Mouse (Mus musculus) liver, embryonic 16.5 days (tissue): ENCODE data around the gene Nr1h3. TPM values are rescaled to one million over a fixed set of nuclear protein-coding genes. Genes with fewer than 3 reads are reported as not detected.

Source experiments
- ATAC-seq: fragments of 200-750 bp; cut with Nextera tagmentation; 2 replicates; pipeline ENCODE4 v1.8.0; 2017; ENCODE audit warnings: low read depth, mild to moderate bottlenecking, moderate number of reproducible peaks, moderate library complexity
- H3K27ac ChIP-seq: fragments of 300-500 bp; sonication (generic); 2 replicates; pipeline ENCODE4 v1.5.1; 2014; ENCODE audit warnings: mild to moderate bottlenecking, low read length
- H3K27me3 ChIP-seq: fragments of 300-500 bp; sonication (generic); 2 replicates; pipeline ENCODE4 v1.6.1; 2014; ENCODE audit warnings: low read depth, low read length, mixed read lengths; ENCODE audit not compliant: control insufficient read depth, insufficient read depth
- H3K36me3 ChIP-seq: fragments of 300-500 bp; sonication (generic); 2 replicates; pipeline ENCODE4 v1.6.1; 2014; ENCODE audit warnings: mild to moderate bottlenecking; ENCODE audit not compliant: control insufficient read depth, insufficient read depth
- H3K4me1 ChIP-seq: fragments of 300-500 bp; sonication (generic); 2 replicates; pipeline ENCODE4 v1.6.1; 2014; ENCODE audit warnings: low read depth, low read length, mixed read lengths; ENCODE audit not compliant: control insufficient read depth
- H3K4me2 ChIP-seq: fragments of 300-500 bp; sonication (generic); 2 replicates; pipeline ENCODE4 v1.6.1; 2014; ENCODE audit warnings: low read depth, low read length, mixed read lengths
- H3K4me3 ChIP-seq: fragments of 300-500 bp; sonication (generic); 2 replicates; pipeline ENCODE4 v1.5.1; 2014; ENCODE audit warnings: low read depth, mild to moderate bottlenecking, low read length
- H3K9ac ChIP-seq: fragments of 300-500 bp; sonication (generic); 2 replicates; pipeline ENCODE4 v1.6.1; 2014; ENCODE audit warnings: low read depth, low read length
- H3K9me3 ChIP-seq: fragments of 300-500 bp; sonication (generic); replicated peaks from 2 replicates; pipeline ENCODE4 v1.6.1; 2016; ENCODE audit warnings: low read length; ENCODE audit not compliant: control insufficient read depth
- WGBS: fragments of 180-500 bp; shearing (Covaris S2); extraction: QIAGEN DNeasy Blood & Tissue Kit; methylation state at CpG from one replicate; pipeline ENCODE4 v1.1.7; 2014; ENCODE audit not compliant: insufficient replicate concordance; 5-methylcytosine and 5-hydroxymethylcytosine counted together
- polyA plus RNA-seq: library from polyadenylated mRNA; unstranded; fragments of >200 nt; fragmentation: Nextera tagmentation; extraction: Ambion mirVana; gene quantifications from 2 replicates; pipeline ENCODE4 v1.2.1, GENCODE M21; 2015

Nr1h3 gene
- polyA plus RNA-seq, 1 experiment from 2014 or later = 20.8 TPM

GRCm38 (mm10) chr2:91160591-91160990 is 42.0 kb downstream of the Nr1h3 start:
- no peak overlapping the region for H3K4me2 ChIP-seq
- no peak for ATAC-seq
- H3K36me3 ChIP-seq = peaks cover 4% of the 10 kb centered on the region; the same call in 1 of the 2 replicates
- no peaks in the 10 kb centered on the region for H3K27me3 ChIP-seq
- peaks cover 16% of the 10 kb centered on the region for H3K4me1 ChIP-seq
- H3K27ac ChIP-seq = no peak overlapping the region
- no peak overlapping the region for H3K4me3 ChIP-seq
- WGBS = 75% methylated on average over 6 of the region's 6 CpGs
- no peaks in the 10 kb centered on the region for H3K9me3 ChIP-seq
- H3K9ac ChIP-seq = no peak overlapping the region

GRCm38 (mm10) chr2:91157002-91157752 is 45.5 kb downstream of the Nr1h3 start:
- peaks cover 5% of the 10 kb centered on the region; the same call in 1 of the 2 replicates for H3K36me3 ChIP-seq
- no peak overlapping the region for H3K9ac ChIP-seq
- H3K4me2 ChIP-seq = no peak overlapping the region
- H3K4me1 ChIP-seq = no peaks in the 10 kb centered on the region
- ATAC-seq = no peak
- WGBS = 62% methylated on average over 6 of the region's 6 CpGs
- no peak overlapping the region for H3K4me3 ChIP-seq
- H3K27ac ChIP-seq = no peak overlapping the region
- no peaks in the 10 kb centered on the region for H3K9me3 ChIP-seq
- H3K27me3 ChIP-seq = no peaks in the 10 kb centered on the region

GRCm38 (mm10) chr2:91154091-91154490 is 48.5 kb downstream of the Nr1h3 start:
- H3K4me1 ChIP-seq = no peaks in the 10 kb centered on the region
- WGBS = 82% methylated on average over 3 of the region's 3 CpGs
- peaks cover 5% of the 10 kb centered on the region; the same call in 1 of the 2 replicates for H3K36me3 ChIP-seq
- no peak overlapping the region for H3K4me3 ChIP-seq
- no peak for ATAC-seq
- no peak overlapping the region for H3K4me2 ChIP-seq
- no peak overlapping the region for H3K9ac ChIP-seq
- H3K27ac ChIP-seq = no peak overlapping the region
- no peaks in the 10 kb centered on the region for H3K27me3 ChIP-seq
- no peaks in the 10 kb centered on the region for H3K9me3 ChIP-seq

- no peak overlapping the region for H3K4me3 ChIP-seq
- no peak overlapping the region for H3K4me2 ChIP-seq
- peaks cover 3% of the 10 kb centered on the region; the same call in 1 of the 2 replicates for H3K36me3 ChIP-seq
- 57% methylated on average over 3 of the region's 3 CpGs for WGBS
- no peaks in the 10 kb centered on the region for H3K4me1 ChIP-seq
- H3K9ac ChIP-seq = no peak overlapping the region
- ATAC-seq = no peak
- no peak overlapping the region for H3K27ac ChIP-seq
- H3K9me3 ChIP-seq = no peaks in the 10 kb centered on the region
- no peaks in the 10 kb centered on the region for H3K27me3 ChIP-seq
Observed at GRCm38 (mm10) chr2:91152885-91153377, 49.7 kb downstream of the Nr1h3 start.

GRCm38 (mm10) chr2:91151331-91151730 is 51.3 kb downstream of the Nr1h3 start:
- H3K9me3 ChIP-seq = no peaks in the 10 kb centered on the region
- no peak overlapping the region for H3K27ac ChIP-seq
- H3K27me3 ChIP-seq = no peaks in the 10 kb centered on the region
- H3K4me2 ChIP-seq = no peak overlapping the region
- no peak overlapping the region for H3K4me3 ChIP-seq
- no peak for ATAC-seq
- H3K36me3 ChIP-seq = peaks cover 2% of the 10 kb centered on the region; the same call in 1 of the 2 replicates
- WGBS = 73% methylated on average over 1 of the region's 1 CpGs
- no peaks in the 10 kb centered on the region for H3K4me1 ChIP-seq
- no peak overlapping the region for H3K9ac ChIP-seq

GRCm38 (mm10) chr2:91148101-91148500 is 54.5 kb downstream of the Nr1h3 start:
- Histone ChIP-seq H3K4me3 (no peak overlapping the region), H3K36me3 (no peaks in the 10 kb centered on the region; the same call in 1 of the 2 replicates), H3K4me2 (no peak overlapping the region), H3K27ac (no peak overlapping the region), H3K27me3 (no peaks in the 10 kb centered on the region), H3K9me3 (no peaks in the 10 kb centered on the region), H3K4me1 (no peaks in the 10 kb centered on the region), H3K9ac (no peak overlapping the region)
- no peak for ATAC-seq

GRCm38 (mm10) chr2:91143401-91143800 is 59.2 kb downstream of the Nr1h3 start:
- H3K4me2 ChIP-seq = no peak overlapping the region
- H3K4me1 ChIP-seq = no peaks in the 10 kb centered on the region
- H3K27ac ChIP-seq = no peak overlapping the region
- no peaks in the 10 kb centered on the region; the same call in 1 of the 2 replicates for H3K36me3 ChIP-seq
- H3K27me3 ChIP-seq = no peaks in the 10 kb centered on the region
- no peak overlapping the region for H3K4me3 ChIP-seq
- ATAC-seq = no peak
- 91% methylated on average over 11 of the region's 11 CpGs for WGBS
- no peaks in the 10 kb centered on the region for H3K9me3 ChIP-seq
- H3K9ac ChIP-seq = no peak overlapping the region

GRCm38 (mm10) chr2:91142920-91143319 is 59.7 kb downstream of the Nr1h3 start:
- 81% methylated on average over 6 of the region's 6 CpGs for WGBS
- Histone ChIP-seq H3K27me3 (no peaks in the 10 kb centered on the region), H3K4me3 (no peak overlapping the region), H3K27ac (no peak overlapping the region), H3K36me3 (no peaks in the 10 kb centered on the region; the same call in 1 of the 2 replicates), H3K4me2 (no peak overlapping the region), H3K9ac (no peak overlapping the region), H3K9me3 (no peaks in the 10 kb centered on the region), H3K4me1 (no peaks in the 10 kb centered on the region)
- no peak for ATAC-seq

- ATAC-seq = no peak
- WGBS = 73% methylated on average over 8 of the region's 8 CpGs
Observed at GRCm38 (mm10) chr2:91139764-91140163, 62.9 kb downstream of the Nr1h3 start.

More at GRCm38 (mm10) chr2:91139764-91140163, 62.9 kb downstream of the Nr1h3 start:
- no peaks in the 10 kb centered on the region for H3K36me3 ChIP-seq
- H3K27me3 ChIP-seq = no peaks in the 10 kb centered on the region
- H3K4me1 ChIP-seq = no peaks in the 10 kb centered on the region
- H3K4me3 ChIP-seq = no peak overlapping the region
- H3K9ac ChIP-seq = no peak overlapping the region
- H3K9me3 ChIP-seq = no peaks in the 10 kb centered on the region
- H3K4me2 ChIP-seq = no peak overlapping the region
- no peak overlapping the region for H3K27ac ChIP-seq
